Comparison of ENCODE assay signal across 8 mouse cellular contexts in the genomic region with DNA sequence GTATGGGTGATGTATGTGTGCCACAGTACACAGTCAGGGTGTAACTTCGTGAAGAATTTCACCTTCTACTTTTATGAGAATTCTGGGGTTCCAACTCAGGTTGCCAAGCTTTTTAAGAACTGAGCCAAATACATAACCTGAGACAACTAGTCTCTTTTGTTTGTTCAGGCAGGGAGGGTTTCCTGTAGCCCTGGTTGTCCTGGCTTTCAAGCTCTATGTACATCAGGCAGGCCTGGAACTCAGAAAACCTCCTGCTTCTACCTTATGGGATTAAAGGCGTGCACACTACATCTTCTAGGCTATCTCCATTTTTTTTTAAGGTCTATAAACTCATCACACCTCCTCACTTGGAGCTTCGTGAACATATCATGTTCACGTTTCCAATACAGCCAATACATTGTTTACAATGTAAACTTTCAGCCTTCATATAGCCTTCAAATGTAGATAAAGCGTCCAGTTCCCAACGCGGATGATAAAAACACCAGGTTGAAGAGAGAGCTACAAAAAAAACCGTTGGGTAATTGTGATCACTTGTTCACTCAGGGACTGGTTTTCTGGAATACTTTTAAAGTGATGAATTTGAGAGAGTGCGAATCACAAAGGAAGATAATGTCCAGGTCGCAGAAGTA. TPM values are rescaled to one million over a fixed set of nuclear protein-coding genes. Genes with fewer than 3 reads are reported as not detected.
A peak's percentile ranks its signal among the peaks of the same experiment; 100 is the strongest.
DNase-seq lines count a peak whose midpoint lies in the region; ATAC-seq and TF ChIP-seq lines count a peak whose summit lies in the region.

No protein-coding gene starts in this region.

- peak overlapping the region; percentile 73 for H3K9ac ChIP-seq in lung, embryonic 16.5 days (ENCODE audit: low read length)
- peak overlapping the region; percentile 79 for H3K9ac ChIP-seq in embryonic facial prominence, embryonic 11.5 days (replicated peaks; ENCODE audit: low read length)
- peak overlapping the region; percentile 92 for H3K9ac ChIP-seq in hindbrain, postnatal 0 days (replicated peaks; ENCODE audit: low read length)
- peak overlapping the region; percentile 93 for H3K9ac ChIP-seq in neural tube, embryonic 14.5 days (replicated peaks; ENCODE audit: low read depth, low read length)

- no peaks in the 10 kb centered on the region for H3K27me3 ChIP-seq in lung, embryonic 16.5 days (ENCODE audit: control insufficient read depth, insufficient read depth, low read depth, low read length)
- H3K27me3 ChIP-seq in embryonic facial prominence, embryonic 11.5 days (ENCODE audit: control insufficient read depth, insufficient read depth, low read length) = no peaks in the 10 kb centered on the region
- no peaks in the 10 kb centered on the region for H3K27me3 ChIP-seq in hindbrain, postnatal 0 days (ENCODE audit: insufficient read depth, low read length)
- no peaks in the 10 kb centered on the region for H3K27me3 ChIP-seq in neural tube, embryonic 14.5 days (ENCODE audit: control insufficient read depth, insufficient read depth, low read length)

- H3K4me1 ChIP-seq in lung, embryonic 16.5 days (replicated peaks; ENCODE audit: control insufficient read depth, insufficient read depth, low read length) = peaks cover 14% of the 10 kb centered on the region
- H3K4me1 ChIP-seq in embryonic facial prominence, embryonic 11.5 days (ENCODE audit: control insufficient read depth, insufficient read depth, low read length) = no peaks in the 10 kb centered on the region; the same call in 1 of the 2 replicates
- H3K4me1 ChIP-seq in hindbrain, postnatal 0 days (ENCODE audit: insufficient read depth, low read length) = peaks cover 22% of the 10 kb centered on the region
- peaks cover 23% of the 10 kb centered on the region for H3K4me1 ChIP-seq in neural tube, embryonic 14.5 days (ENCODE audit: control insufficient read depth, insufficient read depth, low read length)

- H3K27ac ChIP-seq in lung, embryonic 16.5 days (ENCODE audit: low read length) = peak overlapping the region; percentile 95
- H3K27ac ChIP-seq in embryonic facial prominence, embryonic 11.5 days (replicated peaks; ENCODE audit: low read depth, low read length) = peak overlapping the region; percentile 87
- H3K27ac ChIP-seq in hindbrain, postnatal 0 days = peak overlapping the region; percentile 88
- H3K27ac ChIP-seq in neural tube, embryonic 14.5 days (ENCODE audit: low read depth, low read length) = peak overlapping the region; percentile 91

- WGBS in lung, embryonic 16.5 days = 12% methylated on average over 10 of the region's 10 CpGs
- WGBS in embryonic facial prominence, embryonic 11.5 days = 33% methylated on average over 10 of the region's 10 CpGs
- WGBS in hindbrain, postnatal 0 days = 30% methylated on average over 10 of the region's 10 CpGs
- 26% methylated on average over 10 of the region's 10 CpGs for WGBS in neural tube, embryonic 14.5 days

- H3K4me3 ChIP-seq in lung, embryonic 16.5 days (ENCODE audit: low read length) = peak overlapping the region; percentile 87
- peak overlapping the region; percentile 84 for H3K4me3 ChIP-seq in embryonic facial prominence, embryonic 11.5 days (ENCODE audit: low read depth, low read length)
- H3K4me3 ChIP-seq in hindbrain, postnatal 0 days (ENCODE audit: low read length) = peak overlapping the region; percentile 92
- peak overlapping the region; percentile 94 for H3K4me3 ChIP-seq in neural tube, embryonic 14.5 days (ENCODE audit: low read depth, low read length)

- ATAC-seq in lung, embryonic 16.5 days (ENCODE audit: low read depth) = no peak
- no peak for ATAC-seq in embryonic facial prominence, embryonic 11.5 days (replicated peaks; ENCODE audit: insufficient number of reproducible peaks, low FRiP score, low TSS enrichment, low read depth)
- ATAC-seq in hindbrain, postnatal 0 days = no peak
- no peak for ATAC-seq in neural tube, embryonic 14.5 days (ENCODE audit: low read depth)

- no peak for TF ChIP-seq CTCF in hindbrain, postnatal 0 days (IDR thresholded peaks at IDR 0.05; ENCODE audit: low read depth)

- DNase-seq in lung, postnatal 36 days = no peak
- peak; percentile 29 for DNase-seq in embryonic facial prominence, embryonic 11.5 days (ENCODE audit: low spot score)
- DNase-seq in hindbrain, postnatal 0 days (ENCODE audit: low spot score) = peak; percentile 7
- DNase-seq in adipocyte (ENCODE audit: low spot score) = no peak
- no peak for DNase-seq in yolk sac, embryonic 10.5 days (ENCODE audit: low spot score)
- DNase-seq in urinary bladder, adult 18-20 months (ENCODE audit: low spot score in 2 of 2) = no peak

- peaks cover 4% of the 10 kb centered on the region; the same call in 1 of the 2 replicates for H3K36me3 ChIP-seq in lung, embryonic 16.5 days (ENCODE audit: control insufficient read depth, insufficient read depth, low read length)
- no peaks in the 10 kb centered on the region; the same call in none of the 2 replicates for H3K36me3 ChIP-seq in embryonic facial prominence, embryonic 11.5 days (replicated peaks; ENCODE audit: control insufficient read depth, insufficient read depth, low read depth, low read length)
- no peaks in the 10 kb centered on the region; the same call in 1 of the 2 replicates for H3K36me3 ChIP-seq in hindbrain, postnatal 0 days (ENCODE audit: insufficient read depth, low read length)
- peaks cover 1% of the 10 kb centered on the region for H3K36me3 ChIP-seq in neural tube, embryonic 14.5 days (ENCODE audit: control insufficient read depth, insufficient read depth, low read length)

- H3K4me2 ChIP-seq in lung, embryonic 16.5 days (ENCODE audit: low read depth, low read length) = peak overlapping the region; percentile 74
- peak overlapping the region; percentile 62 for H3K4me2 ChIP-seq in embryonic facial prominence, embryonic 11.5 days (ENCODE audit: low read depth, low read length)
- peak overlapping the region; percentile 86 for H3K4me2 ChIP-seq in hindbrain, postnatal 0 days (ENCODE audit: low read depth, low read length)
- H3K4me2 ChIP-seq in neural tube, embryonic 14.5 days (ENCODE audit: low read depth, low read length) = peak overlapping the region; percentile 48

- no peaks in the 10 kb centered on the region for H3K9me3 ChIP-seq in lung, embryonic 16.5 days (ENCODE audit: control insufficient read depth, low read length)
- no peaks in the 10 kb centered on the region for H3K9me3 ChIP-seq in embryonic facial prominence, embryonic 11.5 days (replicated peaks; ENCODE audit: control insufficient read depth, low read length)
- H3K9me3 ChIP-seq in hindbrain, postnatal 0 days (ENCODE audit: low read length) = no peaks in the 10 kb centered on the region
- no peaks in the 10 kb centered on the region for H3K9me3 ChIP-seq in neural tube, embryonic 14.5 days (ENCODE audit: control insufficient read depth, low read length)

RNA-seq across cellular contexts. Expression of a gene that starts 13.4 kb away (rescaled TPM):
- polyA plus RNA-seq in lung, embryonic 16.5 days (2015; fragmentation: Nextera tagmentation; extraction: Ambion mirVana) = 117 and 119 TPM in 2 replicates
- 161 and 171 TPM in 2 replicates for polyA plus RNA-seq in embryonic facial prominence, embryonic 11.5 days (2014; fragmentation: Nextera tagmentation; extraction: Ambion mirVana)
- total RNA-seq in hindbrain, postnatal 0 days (2014; rRNA removed) = 133 and 211 TPM in 2 replicates
- polyA plus RNA-seq in hindbrain, postnatal 0 days (2015; fragmentation: Nextera tagmentation; extraction: Ambion mirVana) = 125 and 136 TPM in 2 replicates
- polyA plus RNA-seq in neural tube, embryonic 14.5 days (2014; fragmentation: Nextera tagmentation; extraction: Ambion mirVana) = 178 and 207 TPM in 2 replicates

RNA-seq across cellular contexts. Expression of a gene that starts 13.5 kb away (rescaled TPM):
- 86.0 and 87.1 TPM in 2 replicates for polyA plus RNA-seq in lung, embryonic 16.5 days (2015; fragmentation: Nextera tagmentation; extraction: Ambion mirVana)
- polyA plus RNA-seq in embryonic facial prominence, embryonic 11.5 days (2014; fragmentation: Nextera tagmentation; extraction: Ambion mirVana) = 190 and 193 TPM in 2 replicates
- 26.2 and 32.0 TPM in 2 replicates for total RNA-seq in hindbrain, postnatal 0 days (2014; rRNA removed)
- polyA plus RNA-seq in hindbrain, postnatal 0 days (2015; fragmentation: Nextera tagmentation; extraction: Ambion mirVana) = 58.0 and 59.5 TPM in 2 replicates
- 89.0 and 90.4 TPM in 2 replicates for polyA plus RNA-seq in neural tube, embryonic 14.5 days (2014; fragmentation: Nextera tagmentation; extraction: Ambion mirVana)

Comparison
In these comparisons a context has a peak if more than half of its experiments do, and no peak if none do; other contexts are left out.
1. DNase-seq: peak in embryonic facial prominence, embryonic 11.5 days (single experiment) and hindbrain, postnatal 0 days (single experiment); none in lung, postnatal 36 days (single experiment), adipocyte (single experiment), yolk sac, embryonic 10.5 days (single experiment) and urinary bladder, adult 18-20 months (0 of 2).
2. Peak in every context shown above with its lines, with median percentiles within 50 percentile points of each other: H3K27ac ChIP-seq, H3K4me2 ChIP-seq, H3K4me3 ChIP-seq and H3K9ac ChIP-seq.